Mouse (Mus musculus): ENCODE results near the gene Fam210b. TPM values are rescaled to one million over a fixed set of nuclear protein-coding genes. Genes with fewer than 3 reads are reported as not detected.

The Fam210b gene
- polyA plus RNA-seq, 1 experiment from 2014 or later: 7.1 TPM

GRCm38 (mm10) chr2:172346034-172346929 lies 917 bp downstream of the Fam210b start:
- Histone ChIP-seq H3K9ac (ENCODE audit: low read depth, low read length) (peak overlapping the region; percentile 63), H3K4me1 (ENCODE audit: control insufficient read depth, insufficient read depth, low read length) (no peaks in the 10 kb centered on the region), H3K4me3 (ENCODE audit: low read length) (peak overlapping the region; percentile 71), H3K27ac (ENCODE audit: low read depth, low read length) (no peak overlapping the region), H3K4me2 (replicated peaks; ENCODE audit: low read depth, low read length) (peak overlapping the region; percentile 97), H3K9me3 (ENCODE audit: control insufficient read depth, low read length) (0 out of 2 replicates have a peak, but pooled peaks cover 4% of the 10 kb centered on the region), H3K27me3 (ENCODE audit: control insufficient read depth, insufficient read depth, low read length) (no peaks in the 10 kb centered on the region), H3K36me3 (ENCODE audit: control insufficient read depth, insufficient read depth, low read length) (no peaks in the 10 kb centered on the region)
- no peak for ATAC-seq (ENCODE audit: low FRiP score, low TSS enrichment)
- WGBS: 10% methylated on average over 31 of the region's 31 CpGs

- no peak overlapping the region for H3K9ac ChIP-seq (ENCODE audit: low read depth, low read length)
Observed at GRCm38 (mm10) chr2:172346933-172347611, 1.7 kb downstream of the Fam210b start.

DNA sequence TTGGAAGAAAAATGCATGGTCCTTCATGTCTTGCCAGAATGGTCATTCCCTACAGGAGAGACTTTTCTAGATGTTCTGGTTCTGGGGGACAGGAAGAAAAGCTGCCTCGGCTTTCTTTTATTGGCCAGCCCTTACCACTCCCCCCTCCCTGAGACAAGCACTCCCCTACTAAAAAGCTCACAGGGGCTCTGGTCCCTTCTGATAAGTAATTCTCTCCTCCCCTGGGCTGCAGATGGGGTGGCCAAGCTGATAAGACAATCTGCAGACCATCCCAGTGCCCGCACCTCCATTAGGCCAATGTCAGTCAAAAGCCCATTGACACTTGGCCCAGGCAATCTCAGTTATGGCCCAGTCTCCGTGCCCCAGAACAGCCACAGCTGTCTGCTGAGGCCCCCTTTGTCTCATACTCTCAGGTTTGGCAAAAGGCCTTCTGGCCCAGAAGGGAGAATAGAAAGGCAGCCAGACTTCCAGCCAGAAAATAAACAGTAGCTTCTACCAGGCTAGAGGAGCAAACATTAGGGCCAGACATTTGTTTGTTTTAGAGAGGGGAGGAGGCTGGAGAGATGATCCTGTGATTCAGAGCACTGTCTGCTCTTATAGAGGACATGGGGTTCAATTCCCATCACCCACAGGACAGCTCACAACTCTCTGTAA lies 3.1 kb downstream of the Fam210b start:
- Histone ChIP-seq H3K9me3 (ENCODE audit: control insufficient read depth, low read length) (no peaks in the 10 kb centered on the region), H3K27me3 (ENCODE audit: control insufficient read depth, insufficient read depth, low read length) (no peaks in the 10 kb centered on the region), H3K36me3 (ENCODE audit: control insufficient read depth, insufficient read depth, low read length) (peaks cover 4% of the 10 kb centered on the region; the same call in 1 of the 2 replicates), H3K4me3 (ENCODE audit: low read length) (no peak overlapping the region), H3K4me1 (ENCODE audit: control insufficient read depth, insufficient read depth, low read length) (no peaks in the 10 kb centered on the region), H3K4me2 (replicated peaks; ENCODE audit: low read depth, low read length) (no peak overlapping the region), H3K9ac (ENCODE audit: low read depth, low read length) (no peak overlapping the region), H3K27ac (ENCODE audit: low read depth, low read length) (no peak overlapping the region)
- ATAC-seq (ENCODE audit: low FRiP score, low TSS enrichment): no peak
- 37% methylated on average over 3 of the region's 3 CpGs for WGBS

More at GRCm38 (mm10) chr2:172346933-172347611, 1.7 kb downstream of the Fam210b start:
- H3K27ac ChIP-seq (ENCODE audit: low read depth, low read length): no peak overlapping the region
- H3K27me3 ChIP-seq (ENCODE audit: control insufficient read depth, insufficient read depth, low read length): no peaks in the 10 kb centered on the region
- ATAC-seq (ENCODE audit: low FRiP score, low TSS enrichment): no peak
- H3K9me3 ChIP-seq (ENCODE audit: control insufficient read depth, low read length): 0 out of 2 replicates have a peak, but pooled peaks cover 4% of the 10 kb centered on the region
- H3K4me2 ChIP-seq (replicated peaks; ENCODE audit: low read depth, low read length): no peak overlapping the region
- 45% methylated on average over 8 of the region's 8 CpGs for WGBS
- no peak overlapping the region for H3K4me3 ChIP-seq (ENCODE audit: low read length)
- no peaks in the 10 kb centered on the region for H3K36me3 ChIP-seq (ENCODE audit: control insufficient read depth, insufficient read depth, low read length)
- no peaks in the 10 kb centered on the region for H3K4me1 ChIP-seq (ENCODE audit: control insufficient read depth, insufficient read depth, low read length)

GRCm38 (mm10) chr2:172349776-172350175 lies 4.4 kb downstream of the Fam210b start:
- Histone ChIP-seq H3K27ac (ENCODE audit: low read depth, low read length) (no peak overlapping the region), H3K4me1 (ENCODE audit: control insufficient read depth, insufficient read depth, low read length) (no peaks in the 10 kb centered on the region), H3K27me3 (ENCODE audit: control insufficient read depth, insufficient read depth, low read length) (no peaks in the 10 kb centered on the region), H3K4me3 (ENCODE audit: low read length) (no peak overlapping the region), H3K4me2 (replicated peaks; ENCODE audit: low read depth, low read length) (no peak overlapping the region), H3K9me3 (ENCODE audit: control insufficient read depth, low read length) (no peaks in the 10 kb centered on the region), H3K9ac (ENCODE audit: low read depth, low read length) (no peak overlapping the region), H3K36me3 (ENCODE audit: control insufficient read depth, insufficient read depth, low read length) (peaks cover 11% of the 10 kb centered on the region; the same call in 1 of the 2 replicates)
- 82% methylated on average over 14 of the region's 14 CpGs for WGBS
- ATAC-seq (ENCODE audit: low FRiP score, low TSS enrichment): no peak

DNA sequence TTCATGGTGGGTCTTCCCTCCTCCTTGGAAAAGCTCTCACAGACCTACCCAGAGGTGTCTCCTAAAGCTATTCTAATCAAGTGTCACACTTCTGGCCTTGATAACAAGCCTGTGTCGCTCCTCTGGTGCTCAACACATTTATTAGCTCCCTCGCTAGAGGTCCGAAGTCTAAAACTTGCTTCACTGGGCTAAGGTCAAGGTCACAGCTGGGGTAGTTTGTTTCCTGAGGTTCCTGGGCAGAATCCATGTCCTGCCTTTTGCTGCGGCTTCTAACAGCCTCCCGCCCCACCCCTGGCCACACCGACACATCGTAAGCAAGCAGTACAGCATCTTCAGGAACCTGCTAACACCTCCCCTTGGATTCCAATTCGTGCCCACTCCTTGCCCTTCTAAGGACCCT lies 5.4 kb downstream of the Fam210b start:
- Histone ChIP-seq H3K27ac (ENCODE audit: low read depth, low read length) (no peak overlapping the region), H3K4me1 (ENCODE audit: control insufficient read depth, insufficient read depth, low read length) (no peaks in the 10 kb centered on the region), H3K27me3 (ENCODE audit: control insufficient read depth, insufficient read depth, low read length) (no peaks in the 10 kb centered on the region), H3K36me3 (ENCODE audit: control insufficient read depth, insufficient read depth, low read length) (peaks cover 19% of the 10 kb centered on the region), H3K4me3 (ENCODE audit: low read length) (no peak overlapping the region), H3K4me2 (replicated peaks; ENCODE audit: low read depth, low read length) (no peak overlapping the region), H3K9me3 (ENCODE audit: control insufficient read depth, low read length) (no peaks in the 10 kb centered on the region), H3K9ac (ENCODE audit: low read depth, low read length) (no peak overlapping the region)
- 38% methylated on average over 8 of the region's 8 CpGs for WGBS
- ATAC-seq (ENCODE audit: low FRiP score, low TSS enrichment): no peak

DNA sequence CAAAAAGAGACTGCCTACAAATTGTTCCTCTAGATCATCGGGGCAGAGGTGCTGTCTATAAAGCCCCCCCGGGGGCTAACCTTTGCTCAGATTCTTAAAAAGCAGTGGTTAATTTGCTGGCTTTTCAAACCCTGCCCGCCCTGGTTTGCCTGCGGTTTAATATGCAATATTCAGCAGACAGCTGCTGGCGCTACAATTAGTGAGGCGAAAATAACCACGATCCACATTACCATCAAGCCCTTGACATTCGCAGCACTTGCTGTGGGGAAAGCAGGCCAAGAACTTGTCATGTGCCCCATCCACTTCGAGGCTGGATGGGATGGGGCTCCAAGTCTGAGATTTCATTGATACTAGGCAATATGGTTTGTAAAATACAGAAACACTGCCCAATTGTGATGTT lies 7.9 kb downstream of the Fam210b start:
- Histone ChIP-seq H3K9ac (ENCODE audit: low read depth, low read length) (no peak overlapping the region), H3K4me3 (ENCODE audit: low read length) (no peak overlapping the region), H3K36me3 (ENCODE audit: control insufficient read depth, insufficient read depth, low read length) (peaks cover 43% of the 10 kb centered on the region), H3K27ac (ENCODE audit: low read depth, low read length) (no peak overlapping the region), H3K27me3 (ENCODE audit: control insufficient read depth, insufficient read depth, low read length) (no peaks in the 10 kb centered on the region), H3K4me2 (replicated peaks; ENCODE audit: low read depth, low read length) (no peak overlapping the region), H3K4me1 (ENCODE audit: control insufficient read depth, insufficient read depth, low read length) (no peaks in the 10 kb centered on the region), H3K9me3 (ENCODE audit: control insufficient read depth, low read length) (no peaks in the 10 kb centered on the region)
- no peak for ATAC-seq (ENCODE audit: low FRiP score, low TSS enrichment)
- 94% methylated on average over 9 of the region's 9 CpGs for WGBS

DNA sequence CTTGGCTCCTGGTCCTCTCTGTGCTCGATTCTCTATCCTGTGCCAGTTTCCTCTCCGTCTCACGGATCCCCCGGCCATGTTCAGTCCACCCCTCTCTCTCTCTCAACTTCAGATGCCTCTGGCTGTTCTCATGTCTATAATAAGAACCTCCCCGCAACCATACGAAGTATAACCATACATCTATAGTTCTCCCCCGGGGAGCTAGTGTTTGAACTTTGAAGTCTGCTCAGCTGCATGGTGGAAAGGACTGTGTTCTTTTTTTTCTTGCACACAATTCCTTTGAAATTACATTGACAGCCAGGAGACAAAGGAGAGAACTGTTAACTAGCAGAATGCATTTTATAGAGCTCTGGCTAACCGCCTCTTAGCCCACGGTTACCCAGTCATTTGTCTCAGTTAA lies 9.4 kb downstream of the Fam210b start:
- H3K27ac ChIP-seq (ENCODE audit: low read depth, low read length): no peak overlapping the region
- H3K4me3 ChIP-seq (ENCODE audit: low read length): no peak overlapping the region
- no peak overlapping the region for H3K9ac ChIP-seq (ENCODE audit: low read depth, low read length)
- no peak for ATAC-seq (ENCODE audit: low FRiP score, low TSS enrichment)
- no peaks in the 10 kb centered on the region for H3K27me3 ChIP-seq (ENCODE audit: control insufficient read depth, insufficient read depth, low read length)
- no peak overlapping the region for H3K4me2 ChIP-seq (replicated peaks; ENCODE audit: low read depth, low read length)
- H3K9me3 ChIP-seq (ENCODE audit: control insufficient read depth, low read length): no peaks in the 10 kb centered on the region
- no peaks in the 10 kb centered on the region for H3K4me1 ChIP-seq (ENCODE audit: control insufficient read depth, insufficient read depth, low read length)
- WGBS: 81% methylated on average over 9 of the region's 9 CpGs
- H3K36me3 ChIP-seq (ENCODE audit: control insufficient read depth, insufficient read depth, low read length): peaks cover 58% of the 10 kb centered on the region

GRCm38 (mm10) chr2:172355833-172356232 lies 10.5 kb downstream of the Fam210b start:
- Histone ChIP-seq H3K9me3 (ENCODE audit: control insufficient read depth, low read length) (no peaks in the 10 kb centered on the region), H3K9ac (ENCODE audit: low read depth, low read length) (no peak overlapping the region), H3K27ac (ENCODE audit: low read depth, low read length) (no peak overlapping the region), H3K36me3 (ENCODE audit: control insufficient read depth, insufficient read depth, low read length) (peaks cover 69% of the 10 kb centered on the region), H3K4me2 (replicated peaks; ENCODE audit: low read depth, low read length) (no peak overlapping the region), H3K4me3 (ENCODE audit: low read length) (no peak overlapping the region), H3K4me1 (ENCODE audit: control insufficient read depth, insufficient read depth, low read length) (no peaks in the 10 kb centered on the region), H3K27me3 (ENCODE audit: control insufficient read depth, insufficient read depth, low read length) (no peaks in the 10 kb centered on the region)
- ATAC-seq (ENCODE audit: low FRiP score, low TSS enrichment): no peak
- 73% methylated on average over 5 of the region's 5 CpGs for WGBS

All from kidney, embryonic 14.5 days (tissue).